Mouse (Mus musculus) hindbrain, embryonic 16.5 days (tissue): ENCODE results near the gene Tmod1. TPM values are rescaled to one million over a fixed set of nuclear protein-coding genes. Genes with fewer than 3 reads are reported as not detected.

Source experiments
- ATAC-seq: fragments of 200-750 bp; cut with Nextera tagmentation; 2 replicates; pipeline ENCODE4 v1.8.0; 2017; ENCODE audit warnings: moderate TSS enrichment, moderate library complexity
- H3K27ac ChIP-seq: fragments of 300-500 bp; sonication (generic); 2 replicates; pipeline ENCODE4 v1.5.1; 2014; ENCODE audit warnings: low read depth, mild to moderate bottlenecking, control low read depth, low read length, moderate library complexity
- H3K27me3 ChIP-seq: fragments of 300-500 bp; sonication (generic); replicated peaks from 2 replicates; pipeline ENCODE4 v1.6.1; 2014; ENCODE audit warnings: low read length; ENCODE audit not compliant: control insufficient read depth, insufficient read depth
- H3K36me3 ChIP-seq: fragments of 300-500 bp; sonication (generic); 2 replicates; pipeline ENCODE4 v1.6.1; 2014; ENCODE audit warnings: mild to moderate bottlenecking, low read length, moderate library complexity, mixed read lengths; ENCODE audit not compliant: control insufficient read depth, insufficient read depth
- H3K4me1 ChIP-seq: fragments of 300-500 bp; sonication (generic); 2 replicates; pipeline ENCODE4 v1.6.1; 2014; ENCODE audit warnings: low read depth, low read length; ENCODE audit not compliant: control insufficient read depth, insufficient read depth
- H3K4me2 ChIP-seq: fragments of 300-500 bp; sonication (generic); 2 replicates; pipeline ENCODE4 v1.6.1; 2014; ENCODE audit warnings: mild to moderate bottlenecking, low read length, control low read depth, moderate library complexity
- H3K4me3 ChIP-seq: fragments of 300-500 bp; sonication (generic); 2 replicates; pipeline ENCODE4 v1.5.1; 2014; ENCODE audit warnings: mild to moderate bottlenecking, low read length, control low read depth, moderate library complexity
- H3K9ac ChIP-seq: fragments of 300-500 bp; sonication (generic); 2 replicates; pipeline ENCODE4 v1.6.1; 2014; ENCODE audit warnings: low read depth, mild to moderate bottlenecking, control low read depth, low read length, moderate library complexity
- H3K9me3 ChIP-seq: fragments of 300-500 bp; sonication (generic); 2 replicates; pipeline ENCODE4 v1.6.1; 2014; ENCODE audit warnings: mild to moderate bottlenecking, low read length, moderate library complexity; ENCODE audit not compliant: control insufficient read depth
- WGBS: fragments of 180-500 bp; shearing (Covaris S2); extraction: QIAGEN DNeasy Blood & Tissue Kit; methylation state at CpG from one replicate; pipeline ENCODE4 v1.1.7; 2014; 5-methylcytosine and 5-hydroxymethylcytosine counted together
- polyA plus RNA-seq: library from polyadenylated mRNA; unstranded; fragments of >200 nt; fragmentation: Nextera tagmentation; extraction: Ambion mirVana; gene quantifications from 2 replicates; pipeline ENCODE4 v1.2.1, GENCODE M21; 2015

The Tmod1 gene
- polyA plus RNA-seq, 1 experiment from 2014 or later, result 2.1 TPM

- Histone ChIP-seq H3K9me3 (no peaks in the 10 kb centered on the region), H3K4me3 (no peak overlapping the region), H3K27ac (no peak overlapping the region), H3K9ac (no peak overlapping the region), H3K4me2 (no peak overlapping the region), H3K4me1 (no peaks in the 10 kb centered on the region), H3K36me3 (no peaks in the 10 kb centered on the region), H3K27me3 (no peaks in the 10 kb centered on the region)
- ATAC-seq, result no peak
- 48% methylated on average over 15 of the region's 15 CpGs for WGBS
Observed at GRCm38 (mm10) chr4:46094916-46095825, 56.4 kb downstream of the Tmod1 start.

- no peak overlapping the region for H3K27ac ChIP-seq
- no peaks in the 10 kb centered on the region for H3K9me3 ChIP-seq
- H3K4me1 ChIP-seq, result no peaks in the 10 kb centered on the region
- no peak overlapping the region for H3K4me2 ChIP-seq
- H3K4me3 ChIP-seq, result no peak overlapping the region
- H3K9ac ChIP-seq, result no peak overlapping the region
- no peaks in the 10 kb centered on the region for H3K36me3 ChIP-seq
- H3K27me3 ChIP-seq, result no peaks in the 10 kb centered on the region
- 96% methylated on average over 3 of the region's 3 CpGs for WGBS
- ATAC-seq, result no peak
Observed at GRCm38 (mm10) chr4:46095826-46096159, 57.1 kb downstream of the Tmod1 start.

GRCm38 (mm10) chr4:46096546-46096945 lies 57.8 kb downstream of the Tmod1 start:
- no peak overlapping the region for H3K9ac ChIP-seq
- H3K4me3 ChIP-seq, result no peak overlapping the region
- H3K4me2 ChIP-seq, result no peak overlapping the region
- no peak for ATAC-seq
- no peaks in the 10 kb centered on the region for H3K4me1 ChIP-seq
- H3K27ac ChIP-seq, result no peak overlapping the region
- no peaks in the 10 kb centered on the region for H3K36me3 ChIP-seq
- H3K9me3 ChIP-seq, result no peaks in the 10 kb centered on the region
- WGBS, result 89% methylated on average over 7 of the region's 7 CpGs
- no peaks in the 10 kb centered on the region for H3K27me3 ChIP-seq

GRCm38 (mm10) chr4:46097591-46097990 lies 58.9 kb downstream of the Tmod1 start:
- H3K4me2 ChIP-seq, result no peak overlapping the region
- H3K36me3 ChIP-seq, result no peaks in the 10 kb centered on the region
- H3K9ac ChIP-seq, result no peak overlapping the region
- WGBS, result 96% methylated on average over 2 of the region's 2 CpGs
- H3K27ac ChIP-seq, result no peak overlapping the region
- ATAC-seq, result no peak
- H3K27me3 ChIP-seq, result no peaks in the 10 kb centered on the region
- no peak overlapping the region for H3K4me3 ChIP-seq
- no peaks in the 10 kb centered on the region for H3K9me3 ChIP-seq
- no peaks in the 10 kb centered on the region for H3K4me1 ChIP-seq

- 68% methylated on average over 9 of the region's 9 CpGs for WGBS
- Histone ChIP-seq H3K27ac (no peak overlapping the region), H3K4me2 (no peak overlapping the region), H3K4me3 (no peak overlapping the region), H3K9ac (no peak overlapping the region), H3K36me3 (no peaks in the 10 kb centered on the region), H3K27me3 (no peaks in the 10 kb centered on the region), H3K9me3 (no peaks in the 10 kb centered on the region), H3K4me1 (no peaks in the 10 kb centered on the region)
- no peak for ATAC-seq
Observed at GRCm38 (mm10) chr4:46099132-46099531, 60.4 kb downstream of the Tmod1 start.

- Histone ChIP-seq H3K4me3 (no peak overlapping the region), H3K9me3 (no peaks in the 10 kb centered on the region), H3K4me1 (no peaks in the 10 kb centered on the region), H3K9ac (no peak overlapping the region), H3K4me2 (no peak overlapping the region), H3K27ac (no peak overlapping the region), H3K36me3 (no peaks in the 10 kb centered on the region), H3K27me3 (no peaks in the 10 kb centered on the region)
- no peak for ATAC-seq
- WGBS, result 72% methylated on average over 7 of the region's 7 CpGs
Observed at GRCm38 (mm10) chr4:46100539-46100938, 61.8 kb downstream of the Tmod1 start.

GRCm38 (mm10) chr4:46101211-46101711 lies 62.5 kb downstream of the Tmod1 start:
- no peaks in the 10 kb centered on the region for H3K27me3 ChIP-seq
- no peaks in the 10 kb centered on the region for H3K4me1 ChIP-seq
- H3K9me3 ChIP-seq, result no peaks in the 10 kb centered on the region
- no peak overlapping the region for H3K4me3 ChIP-seq
- WGBS, result 33% methylated on average over 14 of the region's 14 CpGs
- no peaks in the 10 kb centered on the region for H3K36me3 ChIP-seq
- no peak overlapping the region for H3K4me2 ChIP-seq
- H3K27ac ChIP-seq, result no peak overlapping the region
- no peak for ATAC-seq
- H3K9ac ChIP-seq, result no peak overlapping the region

- H3K36me3 ChIP-seq, result no peaks in the 10 kb centered on the region
- H3K27ac ChIP-seq, result no peak overlapping the region
- no peak overlapping the region for H3K4me3 ChIP-seq
- no peaks in the 10 kb centered on the region for H3K4me1 ChIP-seq
- no peak for ATAC-seq
- no peak overlapping the region for H3K4me2 ChIP-seq
- H3K9ac ChIP-seq, result no peak overlapping the region
- H3K27me3 ChIP-seq, result no peaks in the 10 kb centered on the region
- 92% methylated on average over 10 of the region's 10 CpGs for WGBS
- H3K9me3 ChIP-seq, result no peaks in the 10 kb centered on the region
Observed at GRCm38 (mm10) chr4:46102078-46102769, 63.5 kb downstream of the Tmod1 start.

- Histone ChIP-seq H3K27ac (no peak overlapping the region), H3K9ac (no peak overlapping the region), H3K4me1 (no peaks in the 10 kb centered on the region), H3K4me2 (no peak overlapping the region), H3K27me3 (no peaks in the 10 kb centered on the region), H3K4me3 (no peak overlapping the region), H3K9me3 (no peaks in the 10 kb centered on the region), H3K36me3 (peaks cover 2% of the 10 kb centered on the region; the same call in 1 of the 2 replicates)
- WGBS, result 88% methylated on average over 8 of the region's 8 CpGs
- ATAC-seq, result no peak
Observed at GRCm38 (mm10) chr4:46110084-46110483, 71.3 kb downstream of the Tmod1 start.
